Mouse (Mus musculus): ENCODE results near the gene Mthfd1.
"Not testable (repeated sequence)": the region's sequence is repeated elsewhere in the genome, so short reads cannot be mapped to it uniquely, and the experiment has no call there.

Gene Mthfd1

DNA sequence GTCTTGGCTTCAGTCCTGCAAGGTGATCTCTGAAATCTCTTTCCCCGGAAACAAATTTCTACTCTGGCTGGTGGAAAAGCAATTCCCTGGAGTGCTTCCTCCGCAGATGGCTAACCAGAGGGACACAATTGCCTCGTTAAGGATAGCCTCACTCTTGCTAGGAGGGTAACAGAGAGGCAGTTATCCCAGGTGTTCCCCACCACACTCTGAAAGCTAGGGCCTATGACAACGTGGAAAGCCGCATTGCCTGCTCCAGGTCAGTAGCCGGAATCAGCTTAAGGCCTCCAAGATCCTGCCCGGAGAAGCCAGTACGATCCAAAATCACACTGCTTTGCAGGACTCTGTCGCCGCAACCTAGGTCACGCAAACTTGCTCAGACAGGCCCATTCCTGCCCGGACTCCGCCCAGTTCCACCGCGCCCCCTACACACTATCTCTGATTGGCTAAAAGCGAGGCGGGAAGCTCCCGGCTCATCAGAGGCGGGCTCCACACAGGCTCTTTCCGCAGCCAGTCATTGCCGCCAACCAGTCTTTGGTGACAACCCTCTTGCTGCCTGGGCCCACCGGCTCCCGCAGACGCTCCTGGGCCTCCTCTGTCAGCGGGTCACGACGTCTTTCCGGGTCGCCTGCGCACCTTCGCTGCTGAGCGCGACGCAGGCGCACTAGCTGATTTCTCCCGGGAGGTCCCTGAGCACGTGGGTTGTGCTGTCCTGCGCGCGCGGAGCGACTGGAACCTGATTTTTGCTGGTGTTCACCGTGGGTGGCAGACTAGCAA is at the start of gene Mthfd1:
Gene Mthfd1 (plus strand): TSS at position 574 of the 774 bp plus-strand sequence.
- peak; percentile 97 for DNase-seq (ENCODE audit: extremely low read depth, low read depth)

DNA sequence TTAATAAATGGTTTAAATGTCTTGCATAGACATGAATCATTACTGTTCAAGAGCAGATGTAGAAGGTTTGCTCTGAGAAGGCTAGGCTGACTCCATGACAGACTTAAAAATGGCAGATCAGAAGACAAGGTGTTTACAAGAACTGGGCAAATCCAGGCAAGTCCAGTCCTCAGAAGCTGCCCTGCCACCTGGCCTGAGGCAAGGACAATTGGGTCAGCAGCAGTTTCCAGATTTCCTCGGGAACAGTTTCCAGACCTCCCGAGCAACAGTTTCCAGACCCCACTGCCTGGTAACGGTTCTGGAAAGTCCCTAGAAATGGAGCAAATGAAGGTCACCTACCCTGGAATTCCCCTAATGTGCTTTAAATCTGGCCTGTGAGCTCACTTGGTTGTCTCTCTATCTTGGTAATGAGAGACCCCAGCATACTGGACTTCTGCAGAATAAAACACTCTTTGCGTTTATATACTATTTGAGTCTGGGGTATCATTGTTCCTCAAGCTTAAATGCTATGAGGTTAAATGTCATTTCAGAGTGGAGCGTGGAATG is 45.6 kb upstream of the Mthfd1 start:
- DNase-seq (ENCODE audit: extremely low read depth, low read depth) = no peak

DNA sequence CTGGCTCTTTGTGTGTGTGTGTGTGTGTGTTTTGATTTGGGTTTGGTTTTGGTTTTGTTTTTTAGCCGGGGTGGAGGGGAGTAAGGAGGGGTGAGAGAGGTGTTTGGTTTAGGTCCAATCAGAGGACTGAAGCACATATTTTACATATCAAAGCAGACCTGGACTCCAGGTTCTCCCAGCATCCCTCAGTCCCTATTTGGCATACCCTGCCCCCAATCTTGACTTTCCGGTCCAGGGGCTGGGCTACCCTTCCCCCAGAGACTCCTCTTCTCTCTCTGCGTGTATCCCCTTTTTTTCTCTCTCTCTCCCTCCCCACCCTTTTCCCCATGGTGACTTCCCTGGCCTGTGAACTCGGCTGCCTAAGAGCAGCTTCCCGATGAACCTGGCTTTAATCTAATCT is 40.0 kb upstream of the Mthfd1 start:
- no peak for DNase-seq (ENCODE audit: extremely low read depth, low read depth)

DNA sequence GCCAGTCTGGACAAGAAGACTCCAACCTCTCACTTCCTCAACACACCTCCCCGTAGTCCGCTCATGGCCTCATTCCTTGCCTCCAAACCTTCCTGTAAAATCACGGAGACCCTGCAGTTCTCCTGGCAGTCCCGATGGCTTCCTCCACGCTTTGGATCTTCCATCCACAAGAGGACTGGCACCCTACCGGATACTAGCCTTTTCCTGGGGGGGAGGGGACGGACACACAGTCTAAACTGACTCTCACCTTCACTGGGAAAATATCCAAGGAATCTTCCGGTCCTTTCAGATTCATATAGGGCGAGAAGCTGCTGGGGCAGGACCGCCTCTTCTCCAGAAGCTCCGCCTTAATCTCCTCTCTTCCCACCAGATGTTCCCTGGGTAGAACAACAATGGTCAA is 38.4 kb upstream of the Mthfd1 start:
- no peak for DNase-seq (ENCODE audit: extremely low read depth, low read depth)

DNA sequence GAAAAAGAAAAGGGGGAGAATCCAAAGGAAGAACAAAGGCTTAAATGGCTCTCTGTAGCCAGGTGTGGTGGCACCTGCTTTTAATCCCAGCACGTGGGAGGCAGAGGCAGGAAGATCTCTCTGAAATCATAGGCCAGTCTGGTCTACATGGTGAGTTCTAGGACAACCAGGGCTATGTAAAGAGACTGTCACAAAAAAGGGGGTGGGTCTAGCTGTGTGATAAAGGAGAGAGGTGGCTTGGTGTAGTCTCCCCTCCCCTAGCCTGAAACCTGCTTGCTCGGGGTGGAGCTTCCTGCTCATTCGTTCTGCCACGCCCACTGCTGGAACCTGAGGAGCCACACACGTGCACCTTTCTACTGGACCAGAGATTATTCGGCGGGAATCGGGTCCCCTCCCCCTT is 33.0 kb upstream of the Mthfd1 start:
- DNase-seq (ENCODE audit: extremely low read depth, low read depth) = not testable (repeated sequence)

DNA sequence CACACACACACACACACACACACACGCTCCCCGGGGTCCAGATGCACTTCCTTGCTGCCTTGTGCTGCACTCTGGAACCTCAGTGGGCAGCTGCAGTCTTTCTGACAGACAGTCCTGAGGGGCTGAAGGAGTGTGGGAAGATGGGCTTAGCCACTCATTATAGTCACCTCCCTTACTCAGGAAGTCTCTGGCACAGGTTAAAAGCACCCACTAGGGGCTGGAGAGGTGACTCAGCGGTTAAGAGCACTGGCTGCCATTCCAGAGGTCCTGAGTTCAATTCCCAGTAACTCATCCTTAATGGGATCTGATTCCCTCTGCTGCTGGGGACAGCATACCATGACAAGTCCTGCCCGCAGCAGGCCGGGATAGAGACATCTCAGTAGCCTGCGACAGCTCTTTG is 24.5 kb upstream of the Mthfd1 start:
- no peak for DNase-seq (ENCODE audit: extremely low read depth, low read depth)

DNA sequence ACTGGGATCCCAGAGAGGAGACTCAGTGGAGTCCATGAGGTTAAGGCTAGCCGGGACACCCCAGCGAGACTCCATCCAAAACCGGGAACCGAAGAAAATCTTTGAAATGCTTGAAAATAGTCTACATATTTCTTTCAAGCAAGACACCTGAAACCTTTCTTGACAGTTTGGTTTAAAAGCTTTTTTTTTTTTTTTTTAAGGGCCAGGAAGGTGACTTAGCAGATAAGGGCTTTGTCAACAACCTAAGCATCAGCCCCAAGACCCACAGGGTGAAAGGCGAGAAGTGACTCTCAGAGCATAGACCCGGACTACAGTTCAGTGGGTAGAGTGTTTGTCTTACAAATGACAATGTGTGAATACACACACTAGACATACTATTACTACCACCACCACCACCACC is 19.8 kb upstream of the Mthfd1 start:
- DNase-seq (ENCODE audit: extremely low read depth, low read depth) = no peak

DNA sequence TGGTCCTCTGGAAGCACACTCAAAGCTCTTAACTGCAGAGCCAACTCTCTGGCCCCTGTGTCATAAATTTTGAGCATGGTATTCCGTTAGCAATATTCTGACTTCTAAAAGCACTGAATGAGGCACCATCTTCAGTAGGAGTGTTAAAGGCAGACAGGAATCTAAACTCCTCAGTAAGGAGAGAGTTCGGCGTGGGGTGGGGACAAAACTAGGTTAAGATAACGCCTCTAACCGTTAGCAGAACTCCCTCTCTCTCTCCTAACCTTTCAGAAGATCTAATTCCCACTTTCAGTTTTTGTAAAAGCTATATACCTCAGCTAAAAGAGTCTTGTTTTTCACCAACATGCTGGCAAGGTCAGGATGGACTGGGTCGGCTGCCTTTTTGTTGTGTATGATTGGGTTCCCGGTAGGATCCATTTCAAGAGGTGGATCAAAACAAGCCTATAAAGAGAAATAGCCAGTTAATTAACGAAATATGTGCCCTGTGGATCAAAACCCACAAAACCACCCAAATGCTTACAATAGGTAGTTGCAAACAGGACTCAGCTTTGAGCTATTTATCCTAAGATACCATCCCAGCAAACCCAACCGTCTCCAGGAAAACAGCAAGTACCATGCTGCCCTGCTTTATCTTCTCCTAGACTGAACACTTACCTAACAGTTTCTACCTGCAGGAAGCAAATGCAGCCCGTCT is 15.8 kb upstream of the Mthfd1 start:
- DNase-seq (ENCODE audit: extremely low read depth, low read depth) = no peak

DNA sequence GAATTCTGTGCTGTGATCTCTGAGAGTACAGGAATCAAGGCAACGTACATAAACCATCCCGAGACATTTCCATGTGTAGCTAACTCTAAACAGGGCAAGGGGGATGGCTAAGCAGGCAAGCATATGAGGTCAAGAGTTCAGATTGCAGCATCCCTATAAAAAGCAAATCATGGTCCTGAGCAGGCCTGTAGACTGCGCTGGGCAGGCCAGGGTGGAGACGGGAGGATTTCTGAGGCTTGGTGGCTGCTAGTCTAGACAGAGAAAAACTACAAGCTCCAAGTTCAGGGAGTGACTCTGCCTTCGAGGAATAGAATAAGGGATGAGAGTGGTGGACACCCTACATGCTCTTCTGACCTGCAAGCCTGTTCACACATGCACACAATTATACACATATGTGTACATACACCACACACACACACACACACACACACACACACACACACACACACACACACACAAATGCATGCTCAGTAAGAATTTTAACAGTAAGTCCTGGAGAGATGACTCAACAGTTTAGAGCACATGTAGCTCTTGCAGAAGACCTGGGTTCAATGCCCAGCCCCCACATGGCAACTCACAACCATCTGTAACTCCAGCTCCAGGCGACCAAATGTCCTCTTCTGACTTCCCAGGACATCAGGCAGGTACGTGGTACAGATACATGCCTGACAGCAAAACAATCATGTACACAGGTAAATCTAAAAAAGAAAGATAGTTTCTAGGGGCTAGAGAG is 15.1 kb upstream of the Mthfd1 start:
- no peak for DNase-seq (ENCODE audit: extremely low read depth, low read depth)

DNA sequence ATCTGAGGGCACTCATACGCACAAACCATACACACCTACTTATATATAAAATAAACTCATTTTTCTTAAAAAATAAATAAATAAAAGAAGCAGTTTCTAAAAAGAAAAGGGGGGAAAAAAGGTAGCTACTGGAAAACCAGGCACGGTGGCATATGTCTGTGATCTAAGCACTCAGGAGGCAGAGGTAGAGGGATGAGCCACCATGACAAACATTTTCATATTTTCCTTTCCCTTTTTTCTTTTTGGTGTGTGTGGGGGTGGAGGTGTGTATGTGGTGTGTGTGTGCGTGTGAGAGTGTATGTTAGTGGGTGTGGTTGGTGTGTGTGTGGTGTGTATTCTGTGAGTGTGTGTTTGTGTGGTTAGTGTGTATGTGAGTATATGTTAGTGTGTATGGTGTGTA is 14.4 kb upstream of the Mthfd1 start:
- DNase-seq (ENCODE audit: extremely low read depth, low read depth) = no peak

DNA sequence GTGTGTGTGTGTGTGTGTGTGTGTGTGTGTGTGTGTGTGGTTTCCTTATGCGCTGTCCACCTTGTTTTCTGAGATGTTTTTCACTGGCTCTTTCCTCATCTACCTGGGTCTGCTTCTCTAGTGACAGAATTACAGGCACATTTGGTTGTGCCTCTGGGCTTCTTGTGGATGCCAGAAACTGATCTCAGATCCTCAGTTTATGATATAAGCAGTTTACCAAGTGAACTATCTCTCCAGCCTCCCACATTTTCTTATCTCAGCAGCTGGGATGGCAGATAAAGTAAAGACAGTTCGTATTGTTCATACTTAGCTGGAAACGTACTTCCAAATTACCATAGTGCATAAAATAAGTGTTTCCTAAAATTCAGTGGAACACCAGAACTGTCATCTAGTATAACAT is 14.0 kb upstream of the Mthfd1 start:
- no peak for DNase-seq (ENCODE audit: extremely low read depth, low read depth)

DNA sequence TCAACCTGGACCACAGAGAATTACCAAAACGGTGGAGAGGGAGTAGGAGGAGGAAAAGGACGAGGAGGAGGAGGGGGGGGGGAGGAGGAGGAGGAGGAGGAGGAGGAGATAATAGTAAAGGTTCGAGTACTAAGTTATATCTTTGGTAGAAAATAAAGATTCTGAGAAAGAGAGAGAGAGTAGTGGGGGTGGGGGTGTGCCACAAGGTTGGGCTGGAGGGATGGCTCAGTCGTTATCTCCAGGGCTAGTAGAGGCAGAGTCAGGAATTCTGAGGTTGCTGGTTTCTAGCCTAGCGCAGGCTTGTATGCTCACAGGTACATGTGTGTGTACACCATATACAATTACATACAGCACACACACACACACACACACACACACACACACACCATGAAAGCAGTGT is 13.3 kb upstream of the Mthfd1 start:
- DNase-seq (ENCODE audit: extremely low read depth, low read depth) = no peak

DNA sequence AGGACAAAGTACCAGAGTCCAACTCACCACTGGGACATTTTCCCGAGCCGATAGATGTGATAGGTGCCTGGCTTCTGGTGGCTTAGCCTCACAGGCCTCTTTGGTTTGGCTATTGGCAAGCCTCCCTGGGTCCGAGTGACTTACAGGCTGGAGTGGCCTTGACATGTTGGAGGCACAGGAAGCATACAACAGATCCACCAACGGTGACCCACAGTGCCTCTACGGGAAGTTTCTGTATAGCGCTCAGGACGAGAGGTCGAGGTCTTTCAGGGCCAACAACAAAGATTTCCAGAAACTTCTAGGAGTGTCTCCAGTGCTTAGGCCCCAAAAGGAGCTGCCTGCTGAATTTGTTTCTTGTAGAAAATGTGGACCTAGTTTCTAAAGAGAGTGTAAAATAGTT is 10.1 kb upstream of the Mthfd1 start:
- no peak for DNase-seq (ENCODE audit: extremely low read depth, low read depth)

DNA sequence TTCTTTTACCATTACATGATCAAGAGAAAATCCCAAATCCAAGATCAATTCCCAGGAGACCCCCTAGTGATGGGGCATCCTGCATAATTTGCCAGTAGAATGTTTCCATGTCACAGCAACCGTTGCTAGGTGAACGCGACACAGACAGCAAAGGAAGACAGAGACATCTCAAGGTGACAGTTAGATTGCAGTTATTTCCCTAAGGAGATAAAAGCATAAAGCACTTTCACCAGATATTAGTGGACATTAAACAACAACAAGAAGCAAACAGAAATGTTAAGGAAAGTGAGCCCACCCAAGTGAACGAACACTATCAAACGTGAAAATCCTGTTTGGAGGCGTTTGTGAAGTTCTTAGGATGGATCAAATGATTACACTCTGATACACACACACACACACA is 8.5 kb upstream of the Mthfd1 start, which contains the start of gene Tex21:
Gene Tex21 (minus strand): TSS at position 101 of the 400 bp plus-strand sequence.
- no peak for DNase-seq (ENCODE audit: extremely low read depth, low read depth)

DNA sequence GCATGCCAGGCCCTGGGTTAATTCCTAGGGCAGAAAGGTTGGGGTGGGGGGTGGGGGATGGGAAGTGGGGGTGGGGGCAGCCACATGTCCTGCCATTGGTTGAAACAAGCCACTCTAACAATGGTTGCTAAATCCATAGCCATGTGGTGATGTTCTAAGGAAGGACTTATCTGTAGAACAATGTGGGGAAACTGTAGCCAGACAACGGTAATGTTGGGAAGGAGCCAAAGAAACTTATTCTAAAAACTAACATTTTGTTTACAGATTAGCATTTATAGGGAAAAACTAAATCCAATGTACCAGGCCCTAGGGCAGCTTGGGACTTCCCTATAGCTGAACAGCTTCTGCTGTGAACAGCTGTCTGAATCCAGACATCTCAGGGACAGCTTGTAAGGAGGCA is 2.0 kb upstream of the Mthfd1 start:
- no peak for DNase-seq (ENCODE audit: extremely low read depth, low read depth)

DNA sequence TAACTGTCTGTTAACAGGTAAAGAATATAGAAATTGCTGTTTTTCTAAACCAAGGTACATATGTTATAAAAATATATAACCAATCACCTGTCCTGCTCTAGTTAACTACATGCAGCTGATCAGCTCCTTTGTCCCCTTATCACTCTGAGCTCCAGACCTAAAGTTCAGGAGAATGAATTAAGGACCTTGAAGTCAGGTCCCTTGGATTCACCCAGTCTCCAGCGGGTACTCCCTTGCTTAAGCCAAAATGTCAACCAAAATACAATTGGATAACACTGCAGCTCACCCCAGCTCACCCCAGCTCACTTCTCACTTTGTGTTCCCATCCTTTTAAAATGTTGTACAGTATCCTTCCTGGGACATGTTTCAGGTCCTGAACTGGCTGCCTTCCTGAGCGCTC is 1.5 kb upstream of the Mthfd1 start:
- DNase-seq (ENCODE audit: extremely low read depth, low read depth) = no peak

DNA sequence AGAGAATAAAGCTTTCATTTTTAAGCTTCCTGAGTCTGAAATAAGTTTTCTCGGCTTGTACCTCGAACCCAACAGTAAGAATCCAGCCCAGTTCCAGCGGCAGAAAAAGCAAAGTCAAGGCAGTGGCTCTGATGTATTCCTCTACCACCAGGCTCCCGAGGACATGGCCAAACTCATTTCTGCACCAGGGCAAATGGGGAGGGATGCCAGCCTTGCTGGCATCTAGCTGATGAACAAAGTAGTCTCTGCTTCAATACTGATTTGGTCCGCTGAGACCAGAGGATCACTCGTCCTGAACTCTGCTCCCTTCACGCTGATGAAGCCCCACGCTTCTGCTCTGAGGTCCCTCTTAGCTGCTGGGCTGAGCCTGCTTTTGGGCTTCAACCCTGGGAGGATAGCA is 1.1 kb upstream of the Mthfd1 start:
- no peak for DNase-seq (ENCODE audit: extremely low read depth, low read depth)

DNA sequence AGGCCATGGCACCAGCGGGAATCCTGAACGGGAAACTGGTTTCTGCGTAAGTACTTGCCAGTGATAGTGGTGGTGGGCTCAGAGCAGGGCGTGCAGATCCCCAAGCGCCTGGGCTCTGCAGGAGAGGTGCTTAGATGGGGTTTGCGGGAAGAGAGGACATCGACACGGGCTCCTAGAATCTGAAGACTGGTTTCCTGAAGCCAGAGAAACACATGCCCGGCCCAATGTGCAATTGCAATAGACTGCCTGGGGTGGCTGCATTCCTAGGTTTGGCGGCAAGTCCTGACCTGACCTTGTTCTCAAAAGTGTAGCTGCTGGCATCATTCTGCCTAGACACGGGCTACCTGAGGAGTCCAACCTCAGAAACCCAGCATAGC is 389 bp downstream of the Mthfd1 start:
- no peak for DNase-seq (ENCODE audit: extremely low read depth, low read depth)

DNA sequence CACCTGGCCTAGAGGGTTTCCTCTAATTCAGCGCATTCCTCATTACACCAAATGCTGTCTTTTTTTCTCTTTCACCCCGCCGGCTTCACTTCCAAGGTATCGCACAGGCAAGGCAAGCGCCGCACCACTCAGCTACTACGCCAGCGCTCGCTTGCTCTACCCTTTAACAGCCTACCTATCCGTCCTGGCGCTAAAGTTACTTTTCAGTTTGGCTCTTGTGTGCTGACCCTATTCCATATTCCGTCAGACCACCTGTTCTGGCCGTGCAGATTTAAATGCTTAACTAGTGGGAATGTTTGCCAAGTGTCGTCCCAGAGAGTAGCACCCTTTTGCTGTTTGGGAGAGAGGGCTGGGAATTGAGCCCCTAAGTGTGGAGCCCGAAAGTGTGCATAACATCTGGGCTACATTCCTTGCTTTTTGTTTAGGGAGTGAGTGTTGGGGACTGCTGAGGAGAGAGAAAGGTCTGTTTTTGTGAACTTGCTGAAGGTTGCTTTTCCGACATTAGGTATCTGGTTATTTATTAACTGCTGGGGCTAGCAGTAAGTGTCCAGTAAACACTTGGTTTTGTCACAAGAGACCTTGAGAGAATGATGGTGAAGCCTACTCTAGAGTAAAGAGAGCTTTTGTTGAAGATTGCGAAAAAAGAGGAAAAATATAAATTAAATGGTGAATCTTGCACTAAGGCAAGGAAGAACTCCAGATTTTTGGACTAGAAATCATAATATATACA is 1.2 kb downstream of the Mthfd1 start:
- DNase-seq (ENCODE audit: extremely low read depth, low read depth) = no peak

DNA sequence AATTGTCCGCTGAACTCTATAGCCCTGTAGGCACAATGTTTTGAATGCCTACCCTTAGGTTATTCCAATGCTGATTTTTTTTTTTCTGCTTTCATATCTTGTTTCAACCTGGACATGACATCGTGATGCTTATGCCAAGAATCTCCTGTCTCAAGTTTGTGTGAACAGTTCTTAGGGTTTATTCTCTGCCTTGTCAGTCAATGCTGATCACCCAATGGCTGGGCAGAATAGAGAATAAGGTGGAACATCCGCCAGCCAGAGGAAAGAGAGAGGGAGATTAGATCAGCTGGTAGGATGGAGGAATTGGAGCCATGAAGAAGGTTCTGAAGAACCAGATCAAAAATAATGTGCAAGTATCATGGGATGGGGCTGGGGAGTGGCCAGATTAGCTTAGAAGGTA is 5.6 kb downstream of the Mthfd1 start:
- DNase-seq (ENCODE audit: extremely low read depth, low read depth) = no peak

DNA sequence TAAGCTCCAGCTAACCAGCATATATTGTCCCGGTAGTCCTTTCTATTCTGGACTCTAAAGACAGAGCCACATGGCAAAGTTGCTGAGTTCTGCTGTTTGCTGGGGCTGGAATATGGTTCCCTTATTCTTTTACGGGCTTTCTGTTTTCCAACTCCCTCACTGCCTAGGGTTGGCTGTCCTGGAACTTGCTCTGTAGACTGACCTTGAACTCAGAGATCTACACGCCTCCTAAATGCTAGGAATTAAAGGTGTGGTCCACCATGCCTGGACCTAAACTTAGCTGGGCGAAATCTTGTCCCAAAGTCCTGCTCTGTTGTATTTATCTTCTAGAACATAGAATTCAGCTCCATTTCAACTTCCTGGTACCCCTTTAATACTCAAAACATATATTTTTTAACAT is 6.5 kb downstream of the Mthfd1 start:
- DNase-seq (ENCODE audit: extremely low read depth, low read depth) = no peak

All from MEL-GATA-1-ER (cell line).